Mouse (Mus musculus) limb, embryonic 13.5 days (tissue): ENCODE data around the gene Slc2a12. TPM values are rescaled to one million over a fixed set of nuclear protein-coding genes. Genes with fewer than 3 reads are reported as not detected.

Source experiments
- ATAC-seq: fragments of 200-750 bp; cut with Nextera tagmentation; 2 replicates; pipeline ENCODE4 v1.8.0; 2017; ENCODE audit warnings: low read depth, moderate number of reproducible peaks, moderate TSS enrichment; ENCODE audit not compliant: low FRiP score
- H3K27ac ChIP-seq: fragments of 300-500 bp; sonication (generic); 2 replicates; pipeline ENCODE4 v1.5.1; 2015; ENCODE audit warnings: inconsistent platforms, mild to moderate bottlenecking, moderate library complexity
- H3K27me3 ChIP-seq: fragments of 300-500 bp; sonication (generic); 2 replicates; pipeline ENCODE4 v1.6.1; 2015; ENCODE audit warnings: mild to moderate bottlenecking, inconsistent platforms
- H3K36me3 ChIP-seq: fragments of 300-500 bp; sonication (generic); 2 replicates; pipeline ENCODE4 v1.6.1; 2015; ENCODE audit warnings: inconsistent platforms, mild to moderate bottlenecking, moderate library complexity
- H3K4me1 ChIP-seq: fragments of 300-500 bp; sonication (generic); 2 replicates; pipeline ENCODE4 v1.6.1; 2015; ENCODE audit warnings: inconsistent platforms
- H3K4me2 ChIP-seq: fragments of 300-500 bp; sonication (generic); replicated peaks from 2 replicates; pipeline ENCODE4 v1.6.1; 2015; ENCODE audit warnings: inconsistent platforms, mild to moderate bottlenecking, moderate library complexity
- H3K4me3 ChIP-seq: fragments of 300-500 bp; sonication (generic); 2 replicates; pipeline ENCODE4 v1.5.1; 2015; ENCODE audit warnings: moderate library complexity, mild to moderate bottlenecking, inconsistent platforms
- H3K9ac ChIP-seq: fragments of 300-500 bp; sonication (generic); 2 replicates; pipeline ENCODE4 v1.6.1; 2015; ENCODE audit warnings: mild to moderate bottlenecking, inconsistent platforms
- H3K9me3 ChIP-seq: fragments of 300-500 bp; sonication (generic); 2 replicates; pipeline ENCODE4 v1.6.1; 2016; ENCODE audit warnings: inconsistent platforms
- WGBS: fragments of 180-500 bp; shearing (Covaris S2); methylation state at CpG from one replicate; pipeline ENCODE4 v1.1.7; 2015; 5-methylcytosine and 5-hydroxymethylcytosine counted together
- polyA plus RNA-seq: library from polyadenylated mRNA; unstranded; fragments of >200 nt; fragmentation: Nextera tagmentation; extraction: Ambion mirVana; gene quantifications from 2 replicates; pipeline ENCODE4 v1.2.1, GENCODE M21; 2015

Slc2a12 gene
- polyA plus RNA-seq, 1 experiment from 2014 or later: 2.2 TPM

DNA sequence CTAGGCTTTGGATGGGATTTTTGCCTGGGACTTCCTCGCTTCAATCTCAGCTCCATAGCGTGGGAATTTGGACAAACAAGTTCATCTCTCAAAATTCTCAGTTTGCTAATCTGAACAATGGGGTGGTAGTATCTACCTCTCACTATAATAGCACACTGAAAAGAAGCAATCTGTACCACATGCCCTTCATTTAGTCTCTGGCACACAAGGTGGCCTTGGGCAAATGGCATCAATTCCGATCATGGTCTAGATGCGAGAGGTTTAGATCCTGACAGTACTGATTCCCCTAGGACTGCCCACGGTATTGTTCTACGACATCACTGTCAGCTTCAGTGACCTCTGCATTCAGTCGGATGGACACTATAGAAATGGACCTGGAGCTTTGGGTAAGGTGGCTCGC is 29.4 kb downstream of the Slc2a12 start:
- Histone ChIP-seq H3K4me3 (no peak overlapping the region), H3K4me1 (peaks cover 28% of the 10 kb centered on the region), H3K27me3 (peaks cover 30% of the 10 kb centered on the region), H3K9me3 (no peaks in the 10 kb centered on the region), H3K27ac (no peak overlapping the region), H3K9ac (no peak overlapping the region), H3K4me2 (no peak overlapping the region), H3K36me3 (no peaks in the 10 kb centered on the region)
- ATAC-seq: no peak
- 91% methylated on average over 8 of the region's 8 CpGs for WGBS

DNA sequence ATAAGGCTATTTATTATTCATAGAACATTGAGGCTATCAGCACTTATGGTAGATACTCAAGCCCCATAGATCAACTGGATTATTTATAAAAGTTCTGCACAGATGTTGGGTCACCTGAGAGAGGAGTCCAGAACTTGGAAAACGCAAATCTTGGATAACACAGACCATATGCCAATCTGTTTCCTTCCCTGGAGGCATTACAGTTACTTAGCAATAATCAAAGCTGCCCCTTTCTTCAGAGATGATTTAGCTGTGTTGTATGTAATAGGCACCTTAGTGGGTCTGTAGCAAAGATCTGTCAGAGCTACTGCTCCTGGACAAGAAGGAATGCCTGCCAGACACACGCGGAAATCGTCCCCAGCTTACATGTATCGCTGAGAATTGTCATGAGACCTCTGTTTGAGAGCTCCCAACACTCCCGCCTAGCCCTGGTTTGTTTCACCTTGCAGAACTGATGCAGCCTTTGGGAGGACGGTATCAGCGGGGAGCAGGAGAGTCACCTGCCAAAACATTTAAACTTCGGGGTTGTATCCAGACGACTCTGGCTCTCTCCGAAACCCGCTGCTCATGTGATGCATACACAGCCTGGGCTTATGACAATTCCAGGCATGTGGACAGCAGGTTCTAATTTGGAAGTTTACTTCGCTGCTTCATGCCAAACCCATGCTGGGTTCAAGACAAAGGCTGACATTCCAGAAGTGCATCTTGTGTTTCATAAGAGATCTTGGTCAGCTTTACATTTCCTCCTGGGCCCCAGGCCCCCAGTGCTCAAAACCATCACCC is 31.2 kb downstream of the Slc2a12 start:
- Histone ChIP-seq H3K4me2 (peak overlapping the region; percentile 19), H3K9me3 (no peaks in the 10 kb centered on the region)

DNA sequence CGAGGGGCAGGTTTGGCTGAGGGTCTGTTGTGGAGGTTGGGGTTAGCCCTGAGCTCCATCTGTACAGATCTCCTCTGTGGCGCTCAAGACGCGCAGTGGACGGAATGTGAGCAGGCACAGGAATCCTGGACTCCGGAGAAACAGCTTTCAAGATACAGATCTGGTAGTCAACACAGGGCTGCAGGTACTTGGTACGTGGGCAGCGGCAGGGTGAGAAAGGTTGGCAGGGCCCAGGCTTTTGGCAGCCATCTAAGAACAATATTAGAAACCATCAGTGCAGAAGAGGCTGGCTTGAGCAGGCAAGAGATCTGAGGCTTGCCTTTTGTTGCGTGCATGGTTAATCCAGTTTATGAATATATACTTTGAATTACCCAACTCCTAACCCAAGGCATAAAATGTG is 51.4 kb downstream of the Slc2a12 start:
- 86% methylated on average over 9 of the region's 9 CpGs for WGBS
- H3K4me2 ChIP-seq: no peak overlapping the region
- ATAC-seq: no peak

More for the DNA sequence above, 31.2 kb downstream of the Slc2a12 start:
- Histone ChIP-seq H3K27ac (no peak overlapping the region), H3K27me3 (peaks cover 26% of the 10 kb centered on the region), H3K36me3 (no peaks in the 10 kb centered on the region), H3K4me1 (peaks cover 28% of the 10 kb centered on the region), H3K4me3 (no peak overlapping the region), H3K9ac (no peak overlapping the region)
- ATAC-seq: peak; percentile 86; the same call in 1 of the 2 replicates
- 42% methylated on average over 13 of the region's 13 CpGs for WGBS

DNA sequence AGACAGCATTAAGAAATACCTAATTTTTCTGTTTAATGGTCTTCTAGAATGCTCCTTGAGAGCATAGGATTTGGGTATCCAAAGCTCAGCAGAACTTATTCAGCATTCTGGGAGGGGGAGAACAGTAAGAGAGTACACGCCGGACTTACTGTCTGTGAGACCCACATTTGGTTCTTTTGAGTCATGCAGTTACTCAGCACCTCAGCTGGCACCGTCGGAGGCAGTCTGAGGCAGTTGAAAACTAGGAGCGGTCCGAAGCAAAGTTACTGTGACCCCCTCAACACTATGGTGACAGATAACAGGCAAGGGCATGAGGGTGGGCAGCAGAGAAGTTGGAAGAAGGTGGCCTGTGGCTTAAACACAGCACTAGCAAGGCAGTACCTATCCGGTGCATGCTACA is 52.1 kb downstream of the Slc2a12 start:
- H3K9ac ChIP-seq: no peak overlapping the region
- peaks cover 14% of the 10 kb centered on the region; the same call in 1 of the 2 replicates for H3K36me3 ChIP-seq
- H3K27me3 ChIP-seq: no peaks in the 10 kb centered on the region
- ATAC-seq: no peak
- no peak overlapping the region for H3K4me3 ChIP-seq
- no peaks in the 10 kb centered on the region for H3K9me3 ChIP-seq
- H3K4me1 ChIP-seq: peaks cover 21% of the 10 kb centered on the region
- H3K4me2 ChIP-seq: no peak overlapping the region
- H3K27ac ChIP-seq: no peak overlapping the region; the same call in 1 of the 2 replicates
- WGBS: 72% methylated on average over 7 of the region's 7 CpGs

More for the DNA sequence above, 51.4 kb downstream of the Slc2a12 start:
- H3K27me3 ChIP-seq: no peaks in the 10 kb centered on the region
- no peak overlapping the region for H3K27ac ChIP-seq
- no peaks in the 10 kb centered on the region for H3K9me3 ChIP-seq
- H3K4me3 ChIP-seq: no peak overlapping the region
- no peak overlapping the region for H3K9ac ChIP-seq
- H3K36me3 ChIP-seq: peaks cover 14% of the 10 kb centered on the region; the same call in 1 of the 2 replicates
- H3K4me1 ChIP-seq: peaks cover 15% of the 10 kb centered on the region; the same call in 1 of the 2 replicates

GRCm38 (mm10) chr10:22698158-22698953 is 53.5 kb downstream of the Slc2a12 start:
- no peak overlapping the region for H3K4me3 ChIP-seq
- H3K9me3 ChIP-seq: no peaks in the 10 kb centered on the region
- no peak overlapping the region for H3K9ac ChIP-seq
- H3K36me3 ChIP-seq: peaks cover 21% of the 10 kb centered on the region; the same call in 1 of the 2 replicates
- no peak for ATAC-seq
- H3K27ac ChIP-seq: no peak overlapping the region
- H3K4me2 ChIP-seq: no peak overlapping the region
- peaks cover 26% of the 10 kb centered on the region for H3K4me1 ChIP-seq
- 84% methylated on average over 9 of the region's 9 CpGs for WGBS
- H3K27me3 ChIP-seq: no peaks in the 10 kb centered on the region

- WGBS: 71% methylated on average over 19 of the region's 19 CpGs
- 0 out of 2 replicates have a peak, but pooled peaks have one; percentile 35 for ATAC-seq
Measured at GRCm38 (mm10) chr10:22699487-22700335, 54.9 kb downstream of the Slc2a12 start.

GRCm38 (mm10) chr10:22700773-22701172 is 56.0 kb downstream of the Slc2a12 start:
- Histone ChIP-seq H3K9ac (no peak overlapping the region), H3K9me3 (no peaks in the 10 kb centered on the region), H3K4me3 (no peak overlapping the region), H3K4me1 (peaks cover 26% of the 10 kb centered on the region), H3K4me2 (no peak overlapping the region), H3K27me3 (no peaks in the 10 kb centered on the region), H3K36me3 (peaks cover 36% of the 10 kb centered on the region), H3K27ac (no peak overlapping the region)
- no peak for ATAC-seq
- WGBS: 82% methylated on average over 9 of the region's 9 CpGs

More at GRCm38 (mm10) chr10:22699487-22700335, 54.9 kb downstream of the Slc2a12 start:
- H3K27ac ChIP-seq: no peak overlapping the region
- H3K4me1 ChIP-seq: peaks cover 26% of the 10 kb centered on the region
- peaks cover 29% of the 10 kb centered on the region; the same call in 1 of the 2 replicates for H3K36me3 ChIP-seq
- H3K9ac ChIP-seq: no peak overlapping the region
- no peak overlapping the region for H3K4me2 ChIP-seq
- H3K9me3 ChIP-seq: no peaks in the 10 kb centered on the region
- no peaks in the 10 kb centered on the region for H3K27me3 ChIP-seq
- H3K4me3 ChIP-seq: no peak overlapping the region

GRCm38 (mm10) chr10:22701485-22702315 is 56.9 kb downstream of the Slc2a12 start:
- Histone ChIP-seq H3K27ac (peak overlapping the region; percentile 15; the same call in 1 of the 2 replicates), H3K4me2 (no peak overlapping the region), H3K36me3 (peaks cover 41% of the 10 kb centered on the region), H3K9ac (no peak overlapping the region), H3K4me3 (no peak overlapping the region), H3K27me3 (no peaks in the 10 kb centered on the region), H3K4me1 (peaks cover 20% of the 10 kb centered on the region), H3K9me3 (no peaks in the 10 kb centered on the region)
- ATAC-seq: no peak
- WGBS: 62% methylated on average over 12 of the region's 12 CpGs

- Histone ChIP-seq H3K27me3 (no peaks in the 10 kb centered on the region), H3K36me3 (peaks cover 62% of the 10 kb centered on the region), H3K4me1 (peaks cover 16% of the 10 kb centered on the region), H3K4me3 (no peak overlapping the region), H3K4me2 (no peak overlapping the region), H3K9ac (no peak overlapping the region), H3K9me3 (no peaks in the 10 kb centered on the region), H3K27ac (no peak overlapping the region)
- ATAC-seq: no peak
- WGBS: 88% methylated on average over 6 of the region's 6 CpGs
Measured at GRCm38 (mm10) chr10:22703844-22704243, 59.0 kb downstream of the Slc2a12 start.

DNA sequence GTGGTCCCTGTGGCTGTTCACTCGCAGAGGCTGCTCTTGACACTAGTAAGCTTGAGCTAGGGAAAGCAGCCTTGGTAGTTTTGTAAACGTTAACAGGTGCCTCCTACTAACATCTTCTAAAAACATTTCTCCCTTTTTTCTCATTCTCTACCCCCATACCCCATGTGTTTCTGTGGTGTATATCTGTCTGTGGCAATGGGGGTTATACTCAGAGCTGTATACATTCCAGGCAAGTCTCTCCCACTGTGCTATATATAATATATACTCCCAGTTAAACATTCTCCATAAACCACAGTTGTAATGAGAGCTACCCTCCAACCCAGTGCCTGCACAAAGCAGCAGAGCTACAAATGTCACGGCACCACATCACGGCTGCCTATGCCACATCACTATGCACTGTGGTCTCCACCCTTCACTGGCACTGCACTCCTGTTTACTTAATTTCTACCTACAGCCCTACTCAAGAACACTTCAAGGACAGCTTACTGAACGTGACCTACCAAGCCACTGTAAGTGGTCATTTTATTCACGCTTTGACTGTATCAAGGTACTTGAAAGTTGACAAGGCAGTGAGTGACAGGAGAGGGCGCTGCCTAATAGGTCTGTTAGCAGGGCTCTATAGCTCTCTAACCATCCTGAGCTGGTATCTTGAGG is 63.5 kb downstream of the Slc2a12 start:
- Histone ChIP-seq H3K27me3 (no peaks in the 10 kb centered on the region), H3K4me3 (no peak overlapping the region), H3K27ac (no peak overlapping the region), H3K9me3 (no peaks in the 10 kb centered on the region), H3K36me3 (peaks cover 60% of the 10 kb centered on the region), H3K4me2 (no peak overlapping the region), H3K4me1 (no peaks in the 10 kb centered on the region), H3K9ac (no peak overlapping the region)
- 91% methylated on average over 7 of the region's 7 CpGs for WGBS
- no peak for ATAC-seq
